13 mouse cellular contexts compared by ENCODE assay signal in the genomic region with DNA sequence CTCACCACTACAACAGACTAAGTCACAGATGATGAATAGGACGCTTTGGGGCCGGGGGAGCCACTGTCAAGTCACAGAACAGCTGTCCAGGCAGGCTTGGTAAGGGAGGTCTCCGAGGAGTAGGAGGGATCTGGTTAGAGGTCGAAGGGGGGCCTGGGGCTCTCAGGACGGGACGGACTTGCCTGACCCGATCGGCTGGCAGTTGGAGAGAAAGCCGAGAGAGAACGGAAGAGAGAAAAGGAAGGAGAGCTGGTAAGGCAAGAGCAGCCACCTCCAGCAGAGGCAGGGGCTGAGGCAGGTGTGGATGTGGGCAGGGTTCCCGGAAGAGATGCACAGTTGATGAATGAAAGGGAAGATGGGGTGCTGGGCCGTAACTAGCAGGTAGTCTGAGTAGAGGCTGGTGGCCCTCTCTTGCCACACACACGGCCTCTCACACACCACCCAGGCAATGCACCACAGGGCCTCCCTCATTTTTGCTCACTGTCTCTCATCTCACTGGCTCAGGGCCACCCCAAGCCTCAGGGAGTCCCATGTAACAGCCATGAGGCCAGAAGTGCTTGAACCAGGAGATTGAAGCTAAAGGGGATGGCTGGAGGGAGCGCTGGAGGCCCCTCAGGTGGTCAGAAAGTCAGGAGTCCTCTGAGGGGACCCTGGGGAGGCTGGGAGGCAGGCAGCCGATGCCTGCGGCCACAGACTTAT. TPM values are rescaled to one million over a fixed set of nuclear protein-coding genes. Genes with fewer than 3 reads are reported as not detected.
DNase-seq lines count a peak whose midpoint lies in the region; ATAC-seq and TF ChIP-seq lines count a peak whose summit lies in the region.
"Had no signal": no experiment of that assay in that cellular context is flagged by ENCODE, and none has a peak within 500 bp of the region (broad histone marks: within the 10 kb centered on the region; RNA-seq: fewer than 3 reads in every experiment).

No protein-coding gene starts in this region.

- H3K4me3 ChIP-seq in intestine, postnatal 0 days (ENCODE audit: low read depth, low read length): no peak overlapping the region
- no peak overlapping the region for H3K4me3 ChIP-seq in intestine, embryonic 15.5 days (replicated peaks)
- H3K4me3 ChIP-seq: forebrain, embryonic 12.5 days; megakaryocyte, embryonic 14.5 days had no signal

- no peak for TF ChIP-seq CTCF in intestine, postnatal 0 days (IDR thresholded peaks at IDR 0.05; ENCODE audit: low read depth)

- ATAC-seq in intestine, postnatal 0 days: no peak
- ATAC-seq in intestine, embryonic 15.5 days: no peak

- DNase-seq in cerebellum, adult 8-10 months: peak; percentile 51
- DNase-seq in cerebellum, adult 11 months: no peak
- DNase-seq in right cerebral cortex, postnatal 14 days: peak; percentile 10
- DNase-seq in right cerebral cortex, adult 2 months (ENCODE audit: low spot score in 2 of 2): no peak
- DNase-seq in spleen, adult 18-20 months: no peak
- no peak for DNase-seq in adrenal gland, postnatal 25 days
- DNase-seq: adrenal gland, adult 8-10 months had no signal

- peaks cover 65% of the 10 kb centered on the region for H3K36me3 ChIP-seq in intestine, postnatal 0 days (ENCODE audit: control insufficient read depth, insufficient read depth)
- H3K36me3 ChIP-seq in intestine, embryonic 15.5 days: peaks cover 35% of the 10 kb centered on the region

- H3K4me1 ChIP-seq in intestine, postnatal 0 days (replicated peaks; ENCODE audit: control insufficient read depth, insufficient read depth, low read length): 0 out of 2 replicates have a peak, but pooled peaks cover 4% of the 10 kb centered on the region
- H3K4me1 ChIP-seq in intestine, embryonic 15.5 days (replicated peaks): peaks cover 20% of the 10 kb centered on the region

- no peaks in the 10 kb centered on the region for H3K9me3 ChIP-seq in intestine, postnatal 0 days (ENCODE audit: control insufficient read depth)
- no peaks in the 10 kb centered on the region for H3K9me3 ChIP-seq in intestine, embryonic 15.5 days
- H3K9me3 ChIP-seq: forebrain, embryonic 12.5 days; megakaryocyte, embryonic 14.5 days had no signal

- H3K4me2 ChIP-seq in intestine, postnatal 0 days (replicated peaks; ENCODE audit: low read depth): no peak overlapping the region
- no peak overlapping the region for H3K4me2 ChIP-seq in intestine, embryonic 15.5 days (replicated peaks)
- H3K4me2 ChIP-seq: forebrain, embryonic 12.5 days; heart, embryonic 11.5 days had no signal

- 87% methylated on average over 16 of the region's 16 CpGs for WGBS in intestine, postnatal 0 days
- WGBS in intestine, embryonic 15.5 days: 88% methylated on average over 16 of the region's 16 CpGs

- 0 out of 2 replicates have a peak overlapping the region, but pooled peaks have one; percentile 5 for H3K27ac ChIP-seq in intestine, postnatal 0 days (ENCODE audit: low read depth, low read length)
- no peak overlapping the region for H3K27ac ChIP-seq in intestine, embryonic 15.5 days
- H3K27ac ChIP-seq: forebrain, embryonic 12.5 days had no signal

- H3K9ac ChIP-seq in intestine, postnatal 0 days (ENCODE audit: low read depth, low read length): no peak overlapping the region
- no peak overlapping the region for H3K9ac ChIP-seq in intestine, embryonic 15.5 days
- H3K9ac ChIP-seq: forebrain, embryonic 12.5 days had no signal

- no peaks in the 10 kb centered on the region for H3K27me3 ChIP-seq in intestine, postnatal 0 days (replicated peaks; ENCODE audit: control insufficient read depth, insufficient read depth, low read length)
- H3K27me3 ChIP-seq in intestine, embryonic 15.5 days (replicated peaks): no peaks in the 10 kb centered on the region

RNA-seq across cellular contexts. Expression of a gene that starts 21.1 kb away (rescaled TPM):
- 255 and 271 TPM in 2 replicates for polyA plus RNA-seq in intestine, postnatal 0 days (2015; fragmentation: Nextera tagmentation; extraction: Ambion mirVana)
- 387 and 409 TPM in 2 replicates for polyA plus RNA-seq in intestine, embryonic 15.5 days (2015; fragmentation: Nextera tagmentation; extraction: Ambion mirVana)
- 276 and 297 TPM in 2 replicates for total RNA-seq in adrenal gland, postnatal 25 days (2021)

RNA-seq across cellular contexts. Expression of a gene that starts 21.8 kb away (rescaled TPM):
- polyA plus RNA-seq in intestine, postnatal 0 days (2015; fragmentation: Nextera tagmentation; extraction: Ambion mirVana): 15.2 and 18.1 TPM in 2 replicates
- 19.7 and 20.5 TPM in 2 replicates for polyA plus RNA-seq in intestine, embryonic 15.5 days (2015; fragmentation: Nextera tagmentation; extraction: Ambion mirVana)
- 65.1 and 87.7 TPM in 2 replicates for total RNA-seq in adrenal gland, postnatal 25 days (2021)

RNA-seq across cellular contexts. Expression of a gene that starts 43.1 kb away (rescaled TPM):
- 20.1 and 20.7 TPM in 2 replicates for polyA plus RNA-seq in intestine, postnatal 0 days (2015; fragmentation: Nextera tagmentation; extraction: Ambion mirVana)
- polyA plus RNA-seq in intestine, embryonic 15.5 days (2015; fragmentation: Nextera tagmentation; extraction: Ambion mirVana): 38.9 and 39.8 TPM in 2 replicates
- 85.5 and 107 TPM in 2 replicates for total RNA-seq in adrenal gland, postnatal 25 days (2021)

RNA-seq across cellular contexts. Expression of a gene that starts 44.1 kb away (rescaled TPM):
- 23.5 and 30.0 TPM in 2 replicates for polyA plus RNA-seq in intestine, postnatal 0 days (2015; fragmentation: Nextera tagmentation; extraction: Ambion mirVana)
- polyA plus RNA-seq in intestine, embryonic 15.5 days (2015; fragmentation: Nextera tagmentation; extraction: Ambion mirVana): 12.2 and 16.4 TPM in 2 replicates
- 13.1 and 20.4 TPM in 2 replicates for total RNA-seq in adrenal gland, postnatal 25 days (2021)
- total RNA-seq: common myeloid progenitor, adult 5-6 weeks had no signal

RNA-seq across cellular contexts. Expression of a gene that starts 49.1 kb away (rescaled TPM):
- polyA plus RNA-seq in intestine, postnatal 0 days (2015; fragmentation: Nextera tagmentation; extraction: Ambion mirVana): 74.1 and 80.0 TPM in 2 replicates
- 64.7 and 69.0 TPM in 2 replicates for polyA plus RNA-seq in intestine, embryonic 15.5 days (2015; fragmentation: Nextera tagmentation; extraction: Ambion mirVana)
- total RNA-seq in adrenal gland, postnatal 25 days (2021): 120 and 132 TPM in 2 replicates

Comparison
In these comparisons a context has a peak if more than half of its experiments do, and no peak if none do; other contexts are left out.
1. DNase-seq: peak in cerebellum, adult 8-10 months (single experiment) and right cerebral cortex, postnatal 14 days (single experiment); none in cerebellum, adult 11 months (single experiment), right cerebral cortex, adult 2 months (0 of 2), spleen, adult 18-20 months (0 of 2) and adrenal gland, postnatal 25 days (single experiment).